Mouse (Mus musculus) myocyte (in vitro differentiated cells): Measurements from ENCODE around the gene Slc39a1. TPM values are rescaled to one million over a fixed set of nuclear protein-coding genes. Genes with fewer than 3 reads are reported as not detected.

ENCODE experiments used
- H3K27me3 ChIP-seq: one replicate; pipeline ENCODE4 v1.6.1; 2011; ENCODE audit not compliant: control insufficient read depth, insufficient read depth, insufficient read length
- H3K36me3 ChIP-seq: one replicate; pipeline ENCODE4 v1.6.1; 2011; ENCODE audit not compliant: control insufficient read depth, insufficient read depth
- H3K4me2 ChIP-seq: one replicate; pipeline ENCODE4 v1.6.1; 2011; ENCODE audit warnings: low read depth, control low read depth
- H3K4me3 ChIP-seq: one replicate; pipeline ENCODE4 v1.5.1; 2011; ENCODE audit warnings: mild to moderate bottlenecking, control low read depth, moderate library complexity
- H3K79me2 ChIP-seq: one replicate; pipeline ENCODE4 v1.6.1; 2011; ENCODE audit not compliant: control insufficient read depth, insufficient read depth
- H3ac ChIP-seq: one replicate; pipeline ENCODE4 v1.6.1; 2011; ENCODE audit not compliant: control insufficient read depth, insufficient read length
- CEBPB ChIP-seq: IDR thresholded peaks from 2 replicates; pipeline ENCODE4 v1.6.1; 2011; ENCODE audit warnings: mild to moderate bottlenecking, moderate library complexity; ENCODE audit not compliant: poor library complexity, insufficient read depth, severe bottlenecking
- E2F4 ChIP-seq: IDR thresholded peaks from one replicate; pipeline ENCODE4 v1.6.1; 2011; ENCODE audit warnings: mild to moderate bottlenecking, control low read depth, moderate library complexity; ENCODE audit not compliant: insufficient read depth
- MAX ChIP-seq: IDR thresholded peaks from one replicate; pipeline ENCODE4 v1.6.1; 2011; ENCODE audit warnings: low read depth, mild to moderate bottlenecking, control low read depth
- MYOD1 ChIP-seq, 3 experiments: IDR thresholded peaks; one replicate each; pipeline ENCODE4 v1.6.1; 2011; ENCODE audit warnings: control low read depth in 2 of 3, low read depth in 2 of 3, mild to moderate bottlenecking in 2 of 3, moderate library complexity in 1 of 3; ENCODE audit not compliant: insufficient read length in 2 of 3, control insufficient read depth in 1 of 3
- MYOG ChIP-seq, 3 experiments: IDR thresholded peaks; one replicate each; pipeline ENCODE4 v1.6.1; 2011; ENCODE audit warnings: control low read depth in 2 of 3, low read depth in 2 of 3, mild to moderate bottlenecking in 2 of 3; ENCODE audit not compliant: insufficient read length in 2 of 3, control insufficient read depth in 1 of 3, insufficient read depth in 1 of 3
- POLR2A ChIP-seq: IDR thresholded peaks from one replicate; pipeline ENCODE4 v1.6.1; 2011; ENCODE audit warnings: low read depth, mild to moderate bottlenecking, control low read depth, moderate library complexity; ENCODE audit not compliant: insufficient read length
- POLR2AphosphoS2 ChIP-seq: IDR thresholded peaks from one replicate; pipeline ENCODE4 v1.6.1; 2011; ENCODE audit warnings: low read depth, control low read depth; ENCODE audit not compliant: insufficient read length
- REST ChIP-seq: IDR thresholded peaks from one replicate; pipeline ENCODE4 v1.6.1; 2011; ENCODE audit warnings: mild to moderate bottlenecking, control low read depth, moderate library complexity; ENCODE audit not compliant: insufficient read depth, insufficient read length
- SRF ChIP-seq: IDR thresholded peaks from one replicate; pipeline ENCODE4 v1.6.1; 2011; ENCODE audit warnings: low read depth; ENCODE audit not compliant: control insufficient read depth, insufficient read length
- TCF12 ChIP-seq: IDR thresholded peaks from one replicate; pipeline ENCODE4 v1.6.1; 2011; ENCODE audit warnings: mild to moderate bottlenecking, control low read depth; ENCODE audit not compliant: poor library complexity, insufficient read depth, severe bottlenecking
- TCF3 ChIP-seq: IDR thresholded peaks from one replicate; pipeline ENCODE4 v1.6.1; 2011; ENCODE audit warnings: low read depth, control low read depth; ENCODE audit not compliant: insufficient read length
- USF1 ChIP-seq: IDR thresholded peaks from one replicate; pipeline ENCODE4 v1.6.1; 2011; ENCODE audit warnings: low read depth, mild to moderate bottlenecking, control low read depth, moderate library complexity
- polyA plus RNA-seq: library from polyadenylated mRNA; unstranded; fragments of >200 nt; fragmentation: generic; extraction: Trizol; gene quantifications from one replicate; pipeline ENCODE4 v1.2.1, GENCODE M21; 2012; ENCODE audit warnings: missing spikeins

Gene Slc39a1
- polyA plus RNA-seq, 1 experiment: 111 TPM

GRCm38 (mm10) chr3:90241669-90242358 lies 6.2 kb upstream of the Slc39a1 start:
- Histone ChIP-seq H3K4me3 (no peak overlapping the region), H3K36me3 (no peaks in the 10 kb centered on the region), H3K27me3 (no peaks in the 10 kb centered on the region), H3K4me2 (no peak overlapping the region), H3ac (no peak overlapping the region), H3K79me2 (no peaks in the 10 kb centered on the region)
- no peak for TF ChIP-seq POLR2AphosphoS2
- no peak for TF ChIP-seq SRF
- no peak for TF ChIP-seq CEBPB
- no peak for TF ChIP-seq E2F4
- no peak for TF ChIP-seq POLR2A
- TF ChIP-seq MYOG (IDR thresholded peaks at IDR 0.05; ENCODE audit: control insufficient read depth in 1 of 3, insufficient read depth in 1 of 3, insufficient read length in 2 of 3, low read depth in 2 of 3): no peak
- no peak for TF ChIP-seq MAX
- no peak for TF ChIP-seq MYOD1 (IDR thresholded peaks at IDR 0.05; ENCODE audit: control insufficient read depth in 1 of 3, insufficient read length in 2 of 3, low read depth in 2 of 3)
- no peak for TF ChIP-seq REST
- no peak for TF ChIP-seq TCF3
- no peak for TF ChIP-seq TCF12
- no peak for TF ChIP-seq USF1

- Histone ChIP-seq H3K4me2 (no peak within 1 kb of the TSS), H3K4me3 (no peak within 1 kb of the TSS), H3K27me3 (no peaks in the 10 kb centered on the region), H3ac (no peak within 1 kb of the TSS), H3K79me2 (peaks cover 1% of the 10 kb centered on the region), H3K36me3 (no peaks in the 10 kb centered on the region)
- no peak for TF ChIP-seq MYOG (IDR thresholded peaks at IDR 0.05; ENCODE audit: control insufficient read depth in 1 of 3, insufficient read depth in 1 of 3, insufficient read length in 2 of 3, low read depth in 2 of 3)
Measured at GRCm38 (mm10) chr3:90242984-90243775, 4.8 kb upstream of the Slc39a1 start, which contains the start of gene Creb3l4. Gene Creb3l4 (minus strand): TSS chr3:90243512.

GRCm38 (mm10) chr3:90245406-90245805 lies 2.6 kb upstream of the Slc39a1 start:
- TF ChIP-seq TCF3 (no peak), E2F4 (no peak), TCF12 (no peak), CEBPB (no peak), POLR2AphosphoS2 (no peak), USF1 (no peak), MYOD1 (IDR thresholded peaks at IDR 0.05; ENCODE audit: control insufficient read depth in 1 of 3, insufficient read length in 2 of 3, low read depth in 2 of 3) (no peak), REST (no peak)
- H3K36me3 ChIP-seq: peaks cover 6% of the 10 kb centered on the region
- H3K27me3 ChIP-seq: no peaks in the 10 kb centered on the region
- peaks cover 13% of the 10 kb centered on the region for H3K79me2 ChIP-seq
- no peak overlapping the region for H3K4me3 ChIP-seq
- H3K4me2 ChIP-seq: peak overlapping the region; percentile 46
- no peak overlapping the region for H3ac ChIP-seq

GRCm38 (mm10) chr3:90247630-90247959 lies 377 bp upstream of the Slc39a1 start:
- Histone ChIP-seq H3K36me3 (peaks cover 9% of the 10 kb centered on the region), H3K79me2 (peaks cover 13% of the 10 kb centered on the region), H3K4me3 (peak overlapping the region; percentile 85), H3K27me3 (no peaks in the 10 kb centered on the region), H3K4me2 (peak overlapping the region; percentile 79), H3ac (peak overlapping the region; percentile 7)
- TF ChIP-seq MYOD1 (IDR thresholded peaks at IDR 0.05; ENCODE audit: control insufficient read depth in 1 of 3, insufficient read length in 2 of 3, low read depth in 2 of 3) (no peak), TCF3 (no peak), SRF (no peak), REST (no peak), POLR2A (no peak), CEBPB (no peak), MAX (no peak), E2F4 (no peak), MYOG (IDR thresholded peaks at IDR 0.05; ENCODE audit: control insufficient read depth in 1 of 3, insufficient read depth in 1 of 3, insufficient read length in 2 of 3, low read depth in 2 of 3) (no peak), POLR2AphosphoS2 (no peak), TCF12 (no peak), USF1 (no peak)

- Histone ChIP-seq H3K79me2 (peaks cover 13% of the 10 kb centered on the region), H3K4me2 (peak overlapping the region; percentile 73), H3ac (peak overlapping the region; percentile 7), H3K36me3 (peaks cover 9% of the 10 kb centered on the region), H3K27me3 (no peaks in the 10 kb centered on the region), H3K4me3 (peak overlapping the region; percentile 85)
- no peak for TF ChIP-seq CEBPB
- no peak for TF ChIP-seq E2F4
- TF ChIP-seq POLR2A: no peak
- TF ChIP-seq TCF3: no peak
- TF ChIP-seq POLR2AphosphoS2: peak; percentile 15
Measured at GRCm38 (mm10) chr3:90248746-90249100, 751 bp downstream of the Slc39a1 start.
